Comparison of ENCODE assay signal across 24 mouse cellular contexts in the genomic region with DNA sequence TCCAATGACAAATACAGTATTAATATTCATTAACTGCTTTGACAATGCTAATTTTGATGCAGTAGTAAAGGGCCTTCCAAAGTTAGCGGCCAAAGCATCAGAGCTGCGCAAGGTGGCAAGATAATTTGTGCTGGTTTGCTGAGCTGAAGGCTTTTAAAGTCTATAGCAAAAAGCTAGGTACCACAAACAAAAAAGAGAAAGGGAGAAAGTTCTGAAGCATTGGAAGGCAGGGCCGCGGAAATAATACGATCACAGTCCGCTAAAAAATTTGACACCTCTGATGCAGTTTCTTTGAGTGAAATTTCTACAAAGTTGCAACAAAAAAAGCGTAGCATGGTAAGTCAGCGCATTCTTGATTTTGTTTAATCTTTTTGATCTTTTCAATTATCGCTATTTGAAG.
DNase-seq lines count a peak whose midpoint lies in the region; ATAC-seq lines count a peak whose summit lies in the region.
"Had no signal": no experiment of that assay in that cellular context is flagged by ENCODE, and none has a peak within 500 bp of the region (broad histone marks: within the 10 kb centered on the region; RNA-seq: fewer than 3 reads in every experiment).

No protein-coding gene starts in this region.

- H3K27me3 ChIP-seq in heart, embryonic 13.5 days (replicated peaks): 0 out of 2 replicates have a peak, but pooled peaks cover 3% of the 10 kb centered on the region
- H3K27me3 ChIP-seq in forebrain, embryonic 11.5 days (ENCODE audit: control insufficient read depth, insufficient read depth, low read length): peaks cover 3% of the 10 kb centered on the region; the same call in 1 of the 2 replicates
- peaks cover 17% of the 10 kb centered on the region; the same call in 1 of the 2 replicates for H3K27me3 ChIP-seq in limb, embryonic 13.5 days
- no peaks in the 10 kb centered on the region for H3K27me3 ChIP-seq in midbrain, embryonic 16.5 days (ENCODE audit: control insufficient read depth, insufficient read depth, low read depth, low read length)
- H3K27me3 ChIP-seq: limb, embryonic 15.5 days had no signal

- H3K9ac ChIP-seq in heart, embryonic 13.5 days: no peak overlapping the region
- no peak overlapping the region for H3K9ac ChIP-seq in forebrain, embryonic 11.5 days (ENCODE audit: low read length)
- no peak overlapping the region for H3K9ac ChIP-seq in limb, embryonic 13.5 days
- H3K9ac ChIP-seq in midbrain, embryonic 16.5 days (ENCODE audit: low read depth, low read length): peak overlapping the region; percentile 59

- no peak for ATAC-seq in heart, embryonic 13.5 days (ENCODE audit: extremely low read depth, insufficient number of reproducible peaks, low FRiP score, low TSS enrichment)
- no peak for ATAC-seq in forebrain, embryonic 11.5 days (replicated peaks; ENCODE audit: low FRiP score)
- ATAC-seq in limb, embryonic 13.5 days (ENCODE audit: low FRiP score, low read depth): no peak
- no peak for ATAC-seq in midbrain, embryonic 16.5 days
- ATAC-seq in megakaryocyte progenitor cell, adult 5-6 weeks (replicated peaks; ENCODE audit: poor library complexity): no peak
- ATAC-seq: activated CD4-positive, CD25-positive, alpha-beta regulatory T cell, adult 4 months; intestine, embryonic 16.5 days had no signal

- no peaks in the 10 kb centered on the region for H3K9me3 ChIP-seq in heart, embryonic 13.5 days
- H3K9me3 ChIP-seq in forebrain, embryonic 11.5 days (ENCODE audit: control insufficient read depth, low read length): no peaks in the 10 kb centered on the region
- H3K9me3 ChIP-seq in limb, embryonic 13.5 days: no peaks in the 10 kb centered on the region
- no peaks in the 10 kb centered on the region for H3K9me3 ChIP-seq in midbrain, embryonic 16.5 days (replicated peaks; ENCODE audit: control insufficient read depth, low read length, poor library complexity, severe bottlenecking)
- H3K9me3 ChIP-seq: heart, embryonic 10.5 days; hindbrain, embryonic 15.5 days; limb, embryonic 15.5 days; liver, embryonic 15.5 days; megakaryocyte, embryonic 14.5 days had no signal

- H3K27ac ChIP-seq in heart, embryonic 13.5 days (replicated peaks): no peak overlapping the region
- H3K27ac ChIP-seq in forebrain, embryonic 11.5 days (ENCODE audit: low read depth, low read length): peak overlapping the region; percentile 27; the same call in 1 of the 2 replicates
- H3K27ac ChIP-seq in limb, embryonic 13.5 days: no peak overlapping the region
- H3K27ac ChIP-seq in midbrain, embryonic 16.5 days (ENCODE audit: low read length): peak overlapping the region; percentile 78
- H3K27ac ChIP-seq: hindbrain, embryonic 15.5 days; limb, embryonic 15.5 days; liver, embryonic 15.5 days had no signal

- H3K4me1 ChIP-seq in heart, embryonic 13.5 days: peaks cover 36% of the 10 kb centered on the region
- H3K4me1 ChIP-seq in forebrain, embryonic 11.5 days (replicated peaks; ENCODE audit: control insufficient read depth, insufficient read depth, low read length): peaks cover 60% of the 10 kb centered on the region
- peaks cover 65% of the 10 kb centered on the region for H3K4me1 ChIP-seq in limb, embryonic 13.5 days
- peaks cover 18% of the 10 kb centered on the region for H3K4me1 ChIP-seq in midbrain, embryonic 16.5 days (ENCODE audit: control insufficient read depth, insufficient read depth, low read length)

- peak overlapping the region; percentile 77; the same call in 1 of the 2 replicates for H3K4me2 ChIP-seq in heart, embryonic 13.5 days
- H3K4me2 ChIP-seq in forebrain, embryonic 11.5 days (ENCODE audit: low read depth, low read length, severe bottlenecking): peak overlapping the region; percentile 32; the same call in 1 of the 2 replicates
- H3K4me2 ChIP-seq in limb, embryonic 13.5 days (replicated peaks): peak overlapping the region; percentile 27
- H3K4me2 ChIP-seq in midbrain, embryonic 16.5 days (ENCODE audit: low read length): peak overlapping the region; percentile 38

- no peaks in the 10 kb centered on the region for H3K36me3 ChIP-seq in heart, embryonic 13.5 days
- H3K36me3 ChIP-seq in forebrain, embryonic 11.5 days (ENCODE audit: control insufficient read depth, insufficient read depth, low read length): no peaks in the 10 kb centered on the region
- no peaks in the 10 kb centered on the region for H3K36me3 ChIP-seq in limb, embryonic 13.5 days
- no peaks in the 10 kb centered on the region for H3K36me3 ChIP-seq in midbrain, embryonic 16.5 days (ENCODE audit: control insufficient read depth, insufficient read depth, low read length)
- H3K36me3 ChIP-seq: G1E; heart, embryonic 10.5 days; hindbrain, embryonic 15.5 days; limb, embryonic 15.5 days; liver, embryonic 15.5 days had no signal

- H3K4me3 ChIP-seq in heart, embryonic 13.5 days: no peak overlapping the region
- no peak overlapping the region for H3K4me3 ChIP-seq in forebrain, embryonic 11.5 days (ENCODE audit: low read depth, low read length)
- no peak overlapping the region for H3K4me3 ChIP-seq in limb, embryonic 13.5 days
- H3K4me3 ChIP-seq in midbrain, embryonic 16.5 days (ENCODE audit: low read depth, low read length): peak overlapping the region; percentile 32
- H3K4me3 ChIP-seq: erythroblast, embryonic 14.5 days; megakaryocyte, embryonic 14.5 days had no signal

- DNase-seq in heart, adult 18-20 months: no peak
- no peak for DNase-seq in forebrain, embryonic 11.5 days (ENCODE audit: low spot score)
- no peak for DNase-seq in right cerebral cortex, adult 18-20 months
- no peak for DNase-seq in frontal cortex, postnatal 14 days (ENCODE audit: low spot score in 2 of 2)
- DNase-seq: adrenal gland, postnatal 10 days; cerebellum, postnatal 14 days; heart, postnatal 10 days; kidney, postnatal 4 days; lung, postnatal 10 days; right cerebral cortex, postnatal 25 days; thymus, postnatal 36 days had no signal

- 79% methylated on average over 9 of the region's 9 CpGs for WGBS in heart, embryonic 13.5 days
- 16% methylated on average over 9 of the region's 9 CpGs for WGBS in forebrain, embryonic 11.5 days
- WGBS in limb, embryonic 13.5 days: 54% methylated on average over 9 of the region's 9 CpGs
- 19% methylated on average over 9 of the region's 9 CpGs for WGBS in midbrain, embryonic 16.5 days

Comparison
In these comparisons a context has a peak if more than half of its experiments do, and no peak if none do; other contexts are left out.
1. H3K27ac ChIP-seq: peak in forebrain, embryonic 11.5 days (single experiment) and midbrain, embryonic 16.5 days (single experiment); none in heart, embryonic 13.5 days (single experiment) and limb, embryonic 13.5 days (single experiment).
2. H3K4me2 ChIP-seq: peak in every context shown above with its lines; median percentile 77 in heart, embryonic 13.5 days; 38 in midbrain, embryonic 16.5 days; 32 in forebrain, embryonic 11.5 days; 27 in limb, embryonic 13.5 days.